Mouse (Mus musculus): ENCODE measurements at regions not wholly inside any gene's neighbourhood (a gene's known extent, or its start where the extent isn't known, plus 50 kb on each side); places are given as distances from the start of the nearest gene placed in this dataset.

GRCm38 (mm10) chr12:106519141-106519540 lies 509.1 kb downstream of the Vrk1 start:
- TF ChIP-seq ZNF384 (IDR thresholded peaks at IDR 0.05; ENCODE audit: low read depth, low read length) (no peak), ZC3H11A (IDR thresholded peaks at IDR 0.05; ENCODE audit: borderline replicate concordance, low read depth, low read length) (no peak)

All from ES-E14 (cell line).